Mouse (Mus musculus) testis, postnatal 14 days (tissue): Measurements from ENCODE around the gene Tesk1.

ENCODE experiments used
- DNase-seq: peaks from one replicate; pipeline ENCODE4 v3.0.0; 2021; ENCODE audit warnings: low spot score

Gene Tesk1

DNA sequence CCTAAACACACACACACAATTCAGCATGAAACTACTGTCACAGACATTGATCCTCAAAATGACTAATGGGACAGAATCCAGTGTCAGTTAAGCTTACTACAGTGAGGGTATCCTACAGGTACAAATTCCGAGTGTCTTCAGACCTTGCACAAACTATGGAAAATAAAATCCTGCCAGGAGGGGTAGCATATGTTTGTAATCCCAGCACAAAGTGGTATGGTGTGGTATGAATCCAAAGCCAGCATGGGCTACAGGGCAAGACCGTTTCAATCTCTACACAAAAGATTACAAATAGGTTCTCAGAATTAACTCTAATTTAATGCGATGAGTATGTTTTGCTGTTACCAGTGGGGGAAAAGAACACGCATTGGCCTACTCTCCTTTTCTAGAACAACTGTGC lies at the start of gene Tesk1:
Gene Tesk1 (plus strand): TSS at position 301 of the 400 bp plus-strand sequence.
- no peak for DNase-seq

DNA sequence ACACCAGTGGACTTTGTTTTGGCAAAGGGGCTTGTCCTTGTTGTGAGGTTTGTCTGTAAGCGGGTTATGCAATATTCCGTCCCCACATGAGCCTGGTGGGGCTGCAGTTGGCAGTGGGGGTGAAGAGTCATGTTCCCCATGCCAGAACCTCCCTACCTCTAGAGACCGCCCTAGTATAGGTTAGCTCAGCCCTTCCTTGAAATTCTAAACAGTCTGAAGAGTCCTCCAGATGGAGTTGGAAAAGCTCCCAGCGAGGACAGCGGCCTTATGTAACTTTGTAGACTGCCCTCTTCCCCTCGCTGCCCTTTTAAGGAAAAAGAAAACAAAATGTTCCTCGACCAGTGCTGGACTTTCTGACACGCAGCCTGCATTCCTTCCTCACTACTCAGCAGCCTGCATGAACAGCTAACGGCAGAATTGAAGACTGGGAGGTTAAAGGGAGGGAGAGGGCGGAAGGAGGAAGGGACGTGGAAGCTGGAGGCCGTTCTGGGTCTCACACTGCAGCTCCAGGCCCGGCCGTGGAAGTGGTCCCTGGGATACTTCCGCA lies 47.3 kb upstream of the Tesk1 start:
- peak; percentile 74 for DNase-seq

DNA sequence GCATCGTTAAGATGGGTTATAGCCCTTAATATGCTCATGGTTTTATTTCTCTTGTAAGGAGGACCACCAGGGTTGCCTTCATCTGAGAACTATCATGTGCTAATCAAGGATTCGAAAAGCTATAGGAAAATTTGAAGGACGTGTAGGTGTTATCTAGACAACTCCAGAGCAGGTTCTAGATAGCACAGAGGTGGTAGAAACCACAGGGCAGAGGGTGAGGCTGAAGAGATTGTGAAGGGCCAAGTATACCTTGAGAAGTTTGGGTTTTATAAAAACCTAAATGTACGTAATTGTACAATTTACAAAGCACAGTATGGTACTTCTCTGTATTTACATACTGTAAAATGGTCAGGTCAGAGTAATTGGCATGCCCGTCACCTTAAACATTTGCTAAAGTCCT lies 46.6 kb upstream of the Tesk1 start:
- no peak for DNase-seq

DNA sequence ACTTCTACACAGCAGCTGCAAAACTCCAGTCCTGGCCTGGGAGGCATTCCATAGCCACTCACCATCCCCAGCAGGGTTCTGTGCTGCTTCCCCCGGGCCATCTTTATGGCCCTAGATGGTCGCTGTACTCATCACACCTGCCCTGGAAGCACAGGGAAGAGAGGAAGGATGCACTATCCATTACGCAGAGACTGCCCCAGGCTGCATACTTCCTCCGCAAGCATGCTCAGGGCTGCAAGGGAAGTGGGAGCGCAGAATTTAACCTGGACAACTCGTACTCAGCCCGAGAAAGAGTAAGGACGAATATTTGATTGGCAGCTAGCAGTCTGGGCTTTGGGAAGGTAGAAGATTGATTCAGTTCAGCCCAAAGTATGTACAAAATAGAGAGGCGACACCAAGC lies 45.9 kb upstream of the Tesk1 start:
- no peak for DNase-seq

DNA sequence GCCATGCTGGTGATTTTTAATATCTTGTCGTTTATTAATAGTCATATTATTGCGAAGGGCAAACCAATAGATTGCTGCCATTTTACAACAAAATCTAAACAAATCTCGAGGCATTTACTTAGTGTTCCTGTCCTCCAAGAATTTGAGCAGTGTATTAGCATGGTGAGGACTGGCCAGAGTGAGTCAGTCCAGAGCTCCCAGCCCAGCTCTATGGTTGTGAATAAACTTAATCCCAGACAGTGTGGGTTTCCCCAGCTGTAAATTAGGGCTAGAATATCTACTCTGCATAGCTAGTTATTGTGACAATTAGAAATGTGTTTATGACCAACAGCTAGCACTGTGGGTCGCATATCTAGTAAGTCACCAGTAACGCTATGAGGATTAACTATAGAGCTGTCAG lies 45.4 kb upstream of the Tesk1 start:
- no peak for DNase-seq

DNA sequence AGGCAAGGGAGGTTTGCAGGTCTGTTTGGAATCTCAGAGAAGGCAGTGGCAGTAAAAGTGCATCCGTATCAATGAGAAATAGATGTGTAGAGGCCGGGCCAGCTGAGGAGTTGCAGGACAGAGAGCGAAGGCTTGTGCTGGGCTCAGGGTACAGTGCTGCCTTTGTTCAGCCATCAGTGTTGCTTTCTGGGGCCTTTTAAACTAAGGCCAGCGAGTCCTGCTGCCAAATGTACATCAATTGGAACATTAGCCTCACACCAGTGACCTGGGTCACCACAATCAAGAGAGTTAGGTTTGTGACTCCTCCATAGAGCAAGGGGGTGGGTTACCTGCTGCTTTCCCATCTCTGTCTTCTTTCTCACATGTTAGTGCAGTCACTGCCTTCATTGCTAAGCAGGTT lies 43.7 kb upstream of the Tesk1 start:
- DNase-seq: no peak

DNA sequence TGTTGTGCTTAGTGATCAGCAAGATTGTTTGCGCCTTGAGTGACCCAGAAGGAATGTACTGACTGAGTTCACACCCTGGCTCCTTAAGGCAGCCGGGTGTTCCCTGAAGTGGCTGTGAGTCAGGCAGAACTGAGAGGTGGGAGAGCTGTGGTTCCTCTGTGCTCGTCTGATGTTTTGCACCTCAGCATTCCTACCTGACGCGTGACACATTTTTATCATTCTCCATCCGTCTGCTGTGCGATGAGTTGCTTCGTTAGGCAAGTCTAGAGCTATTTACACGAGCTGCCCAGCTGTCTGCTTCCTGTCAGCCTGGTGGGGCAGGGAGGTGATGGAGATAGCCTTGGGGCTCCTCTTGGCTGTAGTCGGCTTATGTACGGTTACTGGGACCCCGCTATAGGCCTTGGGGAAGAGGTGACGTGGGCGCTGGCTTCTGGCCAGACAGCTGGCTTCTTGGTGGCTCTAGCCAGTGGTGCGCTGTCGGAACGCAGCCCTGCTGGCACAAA lies 42.9 kb upstream of the Tesk1 start:
- DNase-seq: no peak

DNA sequence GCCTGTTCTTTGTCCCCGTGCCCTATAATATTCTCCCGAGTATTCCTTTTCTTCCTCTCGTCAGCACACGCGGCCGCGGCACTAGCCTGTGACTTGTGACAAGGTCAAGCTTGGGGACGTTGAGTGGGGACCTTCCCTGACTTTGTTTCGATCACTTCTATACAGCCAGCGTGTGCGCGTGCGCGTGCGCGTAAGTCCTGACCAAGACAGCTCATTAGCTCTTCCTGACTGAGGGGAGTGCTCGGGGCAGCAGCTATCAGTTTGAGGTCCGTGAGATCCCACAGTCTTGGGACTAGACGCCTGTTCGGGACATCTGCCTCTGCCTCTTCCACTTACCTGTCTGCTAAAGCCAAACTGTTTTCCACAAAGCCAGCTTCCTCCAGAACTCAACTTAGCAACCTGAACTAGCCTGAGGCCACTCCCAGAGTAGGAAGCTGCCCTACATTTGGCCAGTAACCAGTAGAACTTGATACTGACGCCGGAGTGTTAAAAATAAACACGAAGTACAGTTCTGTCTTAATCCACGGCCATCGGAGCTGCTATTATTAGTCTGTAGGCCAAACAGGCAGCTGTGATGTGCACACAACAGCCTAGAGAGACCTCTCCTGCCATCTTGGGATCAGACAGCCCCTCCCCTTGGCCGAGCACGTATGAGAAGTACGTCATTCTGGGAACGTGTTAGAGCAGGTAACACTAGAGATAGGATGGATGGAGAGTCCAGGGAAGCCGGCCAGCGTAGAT lies 42.2 kb upstream of the Tesk1 start:
- no peak for DNase-seq

DNA sequence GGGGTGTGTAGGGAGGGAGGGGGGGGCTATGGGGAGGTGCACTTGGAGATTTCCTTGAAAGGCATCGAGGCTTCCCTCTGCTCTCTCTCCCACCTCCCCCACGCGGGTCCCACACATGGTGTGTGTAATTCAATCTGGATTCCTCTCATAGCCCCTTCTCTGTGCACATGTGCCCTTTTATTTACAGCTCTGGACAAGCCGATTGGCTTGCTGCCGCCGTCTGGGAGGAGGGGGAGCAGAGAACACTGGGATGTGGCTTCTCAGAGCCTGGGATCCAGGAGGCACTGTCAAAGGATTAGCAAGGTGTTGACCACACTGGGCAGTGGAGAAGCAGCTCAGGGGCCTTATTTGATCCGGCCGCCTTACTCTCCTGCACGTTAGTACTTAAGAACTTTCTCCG lies 40.8 kb upstream of the Tesk1 start:
- no peak for DNase-seq

DNA sequence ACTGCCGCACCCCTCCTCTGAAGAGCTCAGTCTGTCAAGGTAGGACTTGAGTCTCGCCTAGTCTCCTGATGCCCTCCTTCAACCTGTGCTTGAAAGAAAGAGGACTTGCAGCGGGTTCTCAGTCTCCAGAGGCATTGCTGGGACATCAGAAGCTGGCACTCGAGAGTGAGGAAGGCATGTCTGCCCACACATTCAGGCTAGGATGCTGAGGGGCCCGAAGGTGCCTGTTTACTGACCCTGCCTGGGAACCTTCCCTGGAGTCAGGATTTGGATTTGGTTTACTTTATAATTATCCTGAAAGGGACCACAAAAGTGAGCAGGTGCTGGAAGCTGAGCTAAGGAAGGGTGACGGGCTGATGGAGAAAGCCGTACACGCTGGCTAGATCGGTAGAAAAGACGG lies 40.3 kb upstream of the Tesk1 start:
- DNase-seq: no peak

DNA sequence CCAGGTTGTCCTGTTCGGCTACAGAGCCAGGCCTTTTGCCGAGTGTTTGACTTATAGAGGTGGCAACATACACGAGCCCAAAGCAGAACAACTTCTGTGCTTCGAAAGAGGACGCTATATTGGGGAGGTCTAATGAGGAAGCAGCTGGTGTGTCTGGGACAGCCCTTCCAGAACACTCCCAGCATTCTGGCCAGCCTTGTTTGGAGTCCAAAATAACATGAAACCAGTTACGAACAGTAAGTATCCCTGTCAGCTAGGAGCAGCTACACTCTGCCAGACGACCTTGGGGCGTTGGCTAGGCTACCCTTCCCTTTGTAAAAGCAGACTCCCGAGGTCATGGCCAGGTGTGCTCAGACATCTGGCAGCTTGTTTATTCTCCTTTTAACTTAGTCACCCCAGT lies 39.5 kb upstream of the Tesk1 start:
- no peak for DNase-seq

DNA sequence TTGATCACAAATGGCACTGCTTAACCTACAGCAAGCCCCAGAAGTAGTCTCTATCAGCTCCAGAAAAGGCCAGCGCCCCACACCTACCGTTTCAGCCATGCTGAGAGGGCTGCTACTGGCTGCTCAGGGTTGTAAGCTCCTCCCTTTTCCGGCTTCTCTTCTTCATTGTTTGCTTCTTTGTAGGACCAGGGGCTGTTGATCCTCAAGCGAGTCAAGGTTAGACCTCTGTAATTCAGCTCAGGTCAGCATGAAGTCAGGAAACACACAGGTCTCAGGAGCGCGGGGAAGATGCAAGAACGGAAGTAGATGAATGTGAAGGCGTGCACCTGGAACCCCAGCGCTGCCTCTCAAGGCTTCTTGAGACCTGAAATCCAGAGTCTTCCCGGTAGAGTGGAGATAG lies 37.0 kb upstream of the Tesk1 start:
- no peak for DNase-seq

DNA sequence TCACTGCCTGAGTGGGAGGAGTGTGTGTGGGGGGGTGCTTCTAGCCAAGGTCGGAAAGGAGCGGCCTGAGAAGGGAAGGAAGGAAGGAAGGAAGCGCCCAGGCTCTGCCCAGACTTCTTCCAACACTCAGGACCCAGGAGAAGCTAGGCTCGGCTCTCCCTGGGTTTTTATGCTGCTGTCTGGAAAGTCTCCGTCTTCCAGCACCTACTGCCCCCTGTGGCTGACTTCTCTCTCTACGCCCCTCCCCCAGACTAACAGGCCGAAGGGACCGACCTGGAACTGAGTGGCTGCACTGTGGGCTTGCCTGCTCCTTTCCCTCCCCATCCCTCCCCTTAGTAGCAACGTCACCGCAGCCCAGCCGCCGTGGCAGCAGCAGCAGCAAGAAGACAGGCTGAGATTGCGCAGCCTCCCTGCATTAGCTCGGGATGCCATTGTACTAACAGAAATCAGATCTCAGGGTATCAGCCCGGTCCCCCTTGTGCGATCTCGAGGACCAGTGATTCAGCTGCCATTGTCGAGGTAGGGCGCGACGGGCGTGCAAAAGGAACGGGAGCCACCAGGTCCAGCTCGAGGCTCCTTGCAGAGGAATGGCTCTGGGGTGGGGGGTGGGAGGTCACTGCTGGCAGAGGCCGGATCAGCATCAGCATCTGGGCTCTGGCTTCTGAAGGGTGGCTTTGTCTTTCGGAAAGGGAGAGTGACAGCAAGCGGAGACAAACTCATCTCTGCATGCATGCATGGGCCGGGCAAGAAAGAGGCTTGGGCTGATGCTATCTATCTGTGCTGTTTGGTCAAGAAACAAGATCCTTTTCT lies 35.4 kb upstream of the Tesk1 start:
- peak; percentile 66 for DNase-seq

DNA sequence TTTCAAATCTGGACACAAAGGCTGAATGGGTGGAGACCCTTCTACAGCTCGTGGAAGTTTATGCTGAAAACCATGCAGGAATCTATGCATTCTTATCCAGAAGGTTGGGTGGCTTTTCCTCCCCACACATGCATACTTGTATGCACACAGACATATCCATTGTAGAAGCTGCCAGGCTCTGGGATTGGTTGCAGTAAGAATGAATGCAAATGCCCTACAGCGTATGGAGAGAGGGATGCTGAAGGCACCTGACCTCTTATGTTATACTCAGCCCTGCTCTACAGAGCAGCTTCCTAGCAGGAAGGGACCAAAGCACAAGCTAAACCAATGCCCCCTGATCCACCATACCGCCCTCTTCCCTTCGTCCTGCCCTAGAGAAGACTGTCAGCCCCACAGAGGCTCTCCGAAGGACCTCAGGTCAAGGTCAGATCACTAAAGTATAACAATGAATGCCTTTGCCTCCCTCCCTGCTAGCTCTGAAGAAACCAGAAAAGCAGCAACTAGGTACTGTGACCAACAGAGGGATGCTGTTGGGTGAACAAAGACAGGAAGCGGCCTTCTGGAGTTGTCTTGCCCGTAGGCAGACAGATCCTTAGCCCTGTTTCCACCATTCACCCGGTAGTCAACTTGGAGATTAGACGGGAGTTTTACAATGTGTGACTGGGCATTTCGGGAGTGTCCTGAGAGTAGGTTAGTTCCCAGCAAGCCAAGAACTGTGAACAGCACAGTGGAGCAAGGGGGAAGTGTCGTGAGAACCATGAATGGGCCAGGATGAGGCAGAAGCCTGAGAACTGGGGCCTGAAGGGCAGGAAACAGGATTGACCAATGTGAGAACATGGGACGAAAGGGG lies 34.4 kb upstream of the Tesk1 start:
- DNase-seq: no peak

DNA sequence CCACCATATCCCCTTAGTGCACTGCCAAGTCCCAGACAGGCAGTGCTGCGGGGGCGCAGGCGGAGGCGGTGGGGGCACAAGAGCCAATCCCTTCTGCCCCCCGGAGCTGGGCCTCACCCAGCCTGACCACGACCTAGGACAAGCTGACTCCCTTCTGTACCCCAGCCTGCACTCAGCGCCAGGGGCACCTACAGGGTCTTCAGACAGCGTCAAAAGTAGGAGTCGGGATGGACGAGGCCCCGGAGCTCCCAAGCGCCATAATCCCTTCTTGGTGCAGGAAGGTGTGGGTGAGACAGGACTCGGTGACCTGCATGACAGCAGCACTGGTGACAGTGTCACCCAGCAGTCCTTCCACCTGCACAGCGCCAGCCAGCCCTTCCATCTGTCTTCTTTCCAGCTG lies 27.0 kb upstream of the Tesk1 start:
- no peak for DNase-seq

DNA sequence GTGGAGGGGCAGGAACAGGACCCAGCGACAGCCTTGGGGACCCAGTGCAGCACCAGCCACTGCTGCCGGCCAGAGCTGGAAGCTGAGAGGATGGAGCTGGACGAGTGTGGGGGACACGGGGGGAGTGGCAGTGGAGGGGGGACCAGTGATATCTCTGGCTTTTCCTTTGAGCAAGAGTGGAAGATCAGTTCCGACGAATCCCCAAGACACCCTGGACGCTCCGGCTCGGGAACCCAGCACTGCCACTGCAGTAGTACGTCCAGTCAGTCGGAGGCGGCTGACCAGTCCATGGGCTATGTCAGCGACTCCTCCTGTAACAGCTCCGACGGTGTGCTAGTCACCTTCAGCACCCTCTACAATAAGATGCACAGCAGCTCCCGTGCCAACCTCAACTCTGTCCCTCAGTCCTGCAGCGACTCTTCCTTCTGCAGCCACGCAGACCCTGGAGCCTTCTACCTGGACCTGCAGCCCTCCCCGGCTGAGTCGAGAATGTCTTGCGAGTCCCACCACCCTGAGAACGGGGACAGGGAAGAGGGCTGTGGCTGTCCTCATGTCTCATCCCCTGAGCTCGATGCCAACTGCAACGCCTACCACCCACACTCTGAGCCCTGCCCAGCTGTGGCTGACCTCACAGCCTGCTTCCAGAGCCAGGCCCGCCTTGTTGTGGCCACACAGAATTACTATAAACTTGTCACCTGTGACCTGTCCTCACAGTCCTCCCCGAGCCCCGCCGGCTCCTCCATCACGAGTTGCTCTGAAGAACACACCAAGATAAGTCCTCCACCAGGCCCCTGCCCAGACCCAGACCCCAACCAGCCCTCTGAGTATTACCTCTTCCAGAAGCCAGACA lies 26.3 kb upstream of the Tesk1 start:
- no peak for DNase-seq

DNA sequence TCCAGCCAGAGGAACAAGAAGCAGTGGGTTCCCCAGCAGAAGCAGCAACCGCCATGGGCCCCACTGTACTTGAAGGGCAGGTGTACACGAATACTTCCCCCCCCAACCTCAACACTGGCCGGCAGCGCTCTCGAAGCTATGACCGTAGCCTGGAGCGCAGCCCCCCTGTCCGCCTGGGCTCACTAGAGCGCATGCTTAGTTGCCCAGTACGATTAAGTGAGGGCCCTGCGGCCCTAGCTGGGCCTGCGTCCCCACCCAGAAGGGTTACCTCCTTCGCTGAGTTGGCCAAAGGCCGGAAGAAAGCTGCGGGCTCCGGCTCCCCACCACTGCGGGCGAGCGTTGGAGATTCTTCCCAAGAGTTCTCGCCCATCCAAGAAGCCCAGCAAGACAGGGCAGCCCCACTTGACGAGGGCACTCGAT lies 25.7 kb upstream of the Tesk1 start:
- DNase-seq: no peak

DNA sequence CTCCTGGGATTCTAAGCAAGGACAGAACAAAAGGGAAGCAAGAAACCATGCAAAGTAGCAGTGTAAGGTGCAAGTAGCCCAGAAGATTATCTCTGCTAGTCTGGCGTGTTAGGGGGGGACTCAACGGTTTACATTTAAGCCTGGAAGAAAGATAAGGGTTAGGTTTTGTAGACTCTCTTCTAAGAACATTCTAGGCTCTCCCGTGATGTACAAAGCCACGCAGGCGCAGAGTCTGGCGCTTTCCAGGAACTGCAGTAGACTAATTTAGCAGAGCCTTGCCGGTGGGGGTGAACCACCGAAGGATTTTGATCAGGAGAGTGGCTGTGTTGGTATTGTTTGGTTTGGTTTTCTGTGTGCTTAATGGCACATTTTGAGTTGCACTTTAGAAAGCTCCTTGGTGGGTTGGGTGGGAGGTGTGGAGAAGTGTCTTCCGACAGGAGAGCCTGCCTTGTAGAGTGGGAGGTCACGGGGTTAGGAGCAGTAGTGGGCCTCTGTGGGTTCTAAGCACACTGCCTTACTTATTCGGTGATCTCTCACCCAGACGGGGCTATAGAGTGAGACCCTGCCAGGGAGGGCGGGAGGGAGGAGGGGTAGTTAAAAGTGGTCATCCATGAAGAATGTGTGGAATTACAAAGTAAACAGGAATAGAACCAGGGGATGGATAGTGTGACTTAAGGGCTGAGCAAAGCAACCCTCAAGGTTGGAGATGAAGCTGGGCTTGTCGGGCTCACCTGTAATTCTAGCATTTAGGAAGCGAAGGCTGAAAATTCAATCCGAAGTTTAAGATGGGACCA lies 24.3 kb upstream of the Tesk1 start:
- no peak for DNase-seq

DNA sequence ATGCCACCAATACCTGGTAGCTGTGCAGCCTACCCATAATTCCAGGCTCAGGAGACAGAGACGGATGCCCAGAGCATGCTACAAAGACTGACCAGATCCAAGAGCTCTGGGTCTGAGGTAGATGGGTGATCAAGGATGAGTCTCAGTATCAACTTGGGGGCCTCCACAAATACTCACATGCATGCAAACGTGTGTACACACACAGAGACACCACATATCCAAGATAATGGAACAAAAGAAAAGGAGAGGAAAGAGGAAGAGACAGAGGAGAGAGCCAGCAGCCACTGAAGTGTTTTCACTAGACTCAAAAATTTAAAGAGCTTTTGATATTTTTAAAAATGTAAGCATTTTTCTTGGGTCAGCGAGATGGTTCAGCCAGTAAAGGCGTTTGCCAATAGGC lies 23.3 kb upstream of the Tesk1 start:
- DNase-seq: no peak

DNA sequence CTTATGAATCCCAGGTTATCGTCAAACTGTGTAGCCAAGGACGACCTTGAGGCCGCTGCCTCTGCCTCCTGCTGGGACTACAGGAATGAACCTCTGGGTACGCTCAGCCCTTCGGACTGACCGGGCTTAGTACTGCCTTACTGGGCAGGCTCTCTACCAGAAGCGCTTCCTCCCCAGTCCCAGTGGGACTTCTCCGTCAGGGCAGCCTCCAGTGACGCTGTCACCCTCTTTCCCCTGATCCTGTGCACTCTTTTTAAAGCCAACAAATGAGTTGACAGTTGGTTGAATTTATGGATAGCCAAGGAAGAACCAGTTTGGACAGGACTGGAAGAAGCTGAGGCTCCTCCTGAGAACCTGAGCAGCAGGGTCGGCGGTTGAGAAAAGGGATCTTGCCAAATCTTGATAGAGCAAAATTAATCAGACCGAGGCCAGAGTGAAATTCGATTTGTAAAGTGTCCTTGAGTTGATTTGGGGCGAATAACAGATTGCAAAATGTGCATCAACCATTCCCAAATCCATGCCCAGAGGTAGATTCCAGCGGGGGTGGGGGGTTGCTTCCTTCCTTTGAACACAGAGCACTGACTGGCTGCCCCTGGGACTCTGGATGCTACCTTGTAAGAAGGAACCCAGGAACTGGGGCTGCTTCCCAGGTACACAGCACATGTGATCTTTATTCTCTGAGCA lies 22.6 kb upstream of the Tesk1 start:
- no peak for DNase-seq
